Mouse (Mus musculus): ENCODE measurements around the gene Mxra8. TPM values are rescaled to one million over a fixed set of nuclear protein-coding genes. Genes with fewer than 3 reads are reported as not detected.

The Mxra8 gene
- 137 and 141 TPM in 2 replicates for polyA plus RNA-seq (2015; fragmentation: Nextera tagmentation; extraction: Ambion mirVana)

GRCm38 (mm10) chr4:155839483-155839910, at the start of gene Mxra8:
Mxra8 (plus strand) TSS chr4:155839680.
- peak; percentile 85 for ATAC-seq (ENCODE audit: insufficient number of reproducible peaks, low FRiP score, low TSS enrichment, low read depth)

GRCm38 (mm10) chr4:155790021-155790489, 49.4 kb upstream of the Mxra8 start, which contains the start of gene Ankrd65:
Ankrd65 (plus strand) TSS chr4:155790439.
- Histone ChIP-seq H3K9ac (no peak within 1 kb of the TSS), H3K27me3 (no peaks in the 10 kb centered on the region), H3K27ac (replicated peaks) (0 out of 2 replicates have a peak within 1 kb of the TSS, but pooled peaks have one; percentile 39), H3K4me2 (replicated peaks) (no peak within 1 kb of the TSS), H3K4me1 (no peaks in the 10 kb centered on the region), H3K9me3 (replicated peaks) (no peaks in the 10 kb centered on the region), H3K4me3 (replicated peaks) (no peak within 1 kb of the TSS), H3K36me3 (no peaks in the 10 kb centered on the region)
- peak; percentile 15; the same call in 1 of the 2 replicates for ATAC-seq (ENCODE audit: insufficient number of reproducible peaks, low FRiP score, low TSS enrichment, low read depth)
- WGBS, result 76% methylated on average over 3 of the region's 3 CpGs

More at GRCm38 (mm10) chr4:155839483-155839910, at the start of gene Mxra8:
- H3K27ac ChIP-seq (replicated peaks), result peak within 1 kb of the TSS; percentile 89
- H3K4me3 ChIP-seq (replicated peaks), result peak within 1 kb of the TSS; percentile 55
- no peaks in the 10 kb centered on the region for H3K27me3 ChIP-seq
- H3K36me3 ChIP-seq, result peaks cover 17% of the 10 kb centered on the region
- H3K9ac ChIP-seq, result peak within 1 kb of the TSS; percentile 51
- 5% methylated on average over 16 of the region's 16 CpGs for WGBS
- no peaks in the 10 kb centered on the region for H3K9me3 ChIP-seq (replicated peaks)
- peaks cover 46% of the 10 kb centered on the region for H3K4me1 ChIP-seq
- H3K4me2 ChIP-seq (replicated peaks), result peak within 1 kb of the TSS; percentile 91

- Histone ChIP-seq H3K4me3 (replicated peaks) (no peak overlapping the region), H3K9ac (no peak overlapping the region), H3K4me1 (no peaks in the 10 kb centered on the region), H3K9me3 (replicated peaks) (no peaks in the 10 kb centered on the region), H3K27me3 (no peaks in the 10 kb centered on the region), H3K27ac (replicated peaks) (0 out of 2 replicates have a peak overlapping the region, but pooled peaks have one; percentile 39), H3K36me3 (no peaks in the 10 kb centered on the region), H3K4me2 (replicated peaks) (no peak overlapping the region)
- 46% methylated on average over 3 of the region's 3 CpGs for WGBS
- peak; percentile 34; the same call in 1 of the 2 replicates for ATAC-seq (ENCODE audit: insufficient number of reproducible peaks, low FRiP score, low TSS enrichment, low read depth)
These were observed 48.8 kb upstream of the Mxra8 start for GRCm38 (mm10) chr4:155790650-155791161.

- H3K4me2 ChIP-seq (replicated peaks), result no peak overlapping the region
- no peaks in the 10 kb centered on the region for H3K4me1 ChIP-seq
- no peak overlapping the region for H3K9ac ChIP-seq
- H3K27me3 ChIP-seq, result no peaks in the 10 kb centered on the region; the same call in 1 of the 2 replicates
- ATAC-seq (ENCODE audit: insufficient number of reproducible peaks, low FRiP score, low TSS enrichment, low read depth), result no peak
- H3K27ac ChIP-seq (replicated peaks), result 0 out of 2 replicates have a peak overlapping the region, but pooled peaks have one; percentile 39
- no peaks in the 10 kb centered on the region for H3K36me3 ChIP-seq
- no peak overlapping the region for H3K4me3 ChIP-seq (replicated peaks)
- WGBS, result 71% methylated on average over 24 of the region's 24 CpGs
- H3K9me3 ChIP-seq (replicated peaks), result no peaks in the 10 kb centered on the region
These were observed 48.1 kb upstream of the Mxra8 start for GRCm38 (mm10) chr4:155791240-155791933.

- Histone ChIP-seq H3K27me3 (no peaks in the 10 kb centered on the region; the same call in 1 of the 2 replicates), H3K27ac (replicated peaks) (no peak overlapping the region), H3K9me3 (replicated peaks) (no peaks in the 10 kb centered on the region), H3K4me3 (replicated peaks) (no peak overlapping the region), H3K36me3 (no peaks in the 10 kb centered on the region), H3K4me1 (no peaks in the 10 kb centered on the region), H3K9ac (no peak overlapping the region), H3K4me2 (replicated peaks) (no peak overlapping the region)
- 81% methylated on average over 2 of the region's 2 CpGs for WGBS
- ATAC-seq (ENCODE audit: insufficient number of reproducible peaks, low FRiP score, low TSS enrichment, low read depth), result no peak
These were observed 45.8 kb upstream of the Mxra8 start for GRCm38 (mm10) chr4:155793730-155794129.

- ATAC-seq (ENCODE audit: insufficient number of reproducible peaks, low FRiP score, low TSS enrichment, low read depth), result no peak
- peaks cover 11% of the 10 kb centered on the region for H3K36me3 ChIP-seq
- no peaks in the 10 kb centered on the region for H3K27me3 ChIP-seq
- H3K4me1 ChIP-seq, result peaks cover 21% of the 10 kb centered on the region
- H3K9ac ChIP-seq, result no peak overlapping the region
- no peak overlapping the region for H3K27ac ChIP-seq (replicated peaks)
- H3K4me3 ChIP-seq (replicated peaks), result no peak overlapping the region
- H3K9me3 ChIP-seq (replicated peaks), result no peaks in the 10 kb centered on the region
- WGBS, result 94% methylated on average over 1 of the region's 1 CpGs
- H3K4me2 ChIP-seq (replicated peaks), result no peak overlapping the region
These were observed 37.4 kb upstream of the Mxra8 start for GRCm38 (mm10) chr4:155802075-155802474.

GRCm38 (mm10) chr4:155802741-155803339, 36.6 kb upstream of the Mxra8 start, which contains the start of gene Mrpl20:
Mrpl20 (plus strand) TSS chr4:155802878.
- peak within 1 kb of the TSS; percentile 69 for H3K4me2 ChIP-seq (replicated peaks)
- H3K9me3 ChIP-seq (replicated peaks), result no peaks in the 10 kb centered on the region
- H3K27ac ChIP-seq (replicated peaks), result peak within 1 kb of the TSS; percentile 71
- peak within 1 kb of the TSS; percentile 74 for H3K9ac ChIP-seq
- ATAC-seq (ENCODE audit: insufficient number of reproducible peaks, low FRiP score, low TSS enrichment, low read depth), result peak; percentile 53
- peaks cover 21% of the 10 kb centered on the region for H3K4me1 ChIP-seq
- 7% methylated on average over 12 of the region's 12 CpGs for WGBS
- no peaks in the 10 kb centered on the region for H3K27me3 ChIP-seq
- H3K36me3 ChIP-seq, result peaks cover 17% of the 10 kb centered on the region
- H3K4me3 ChIP-seq (replicated peaks), result peak within 1 kb of the TSS; percentile 74

- WGBS, result under 1% methylated on average over 58 of the region's 58 CpGs
- H3K27me3 ChIP-seq, result no peaks in the 10 kb centered on the region
- no peaks in the 10 kb centered on the region for H3K9me3 ChIP-seq (replicated peaks)
- H3K4me3 ChIP-seq (replicated peaks), result peak overlapping the region; percentile 74
- H3K9ac ChIP-seq, result peak overlapping the region; percentile 74
- peak overlapping the region; percentile 69 for H3K4me2 ChIP-seq (replicated peaks)
- peak; percentile 96 for ATAC-seq (ENCODE audit: insufficient number of reproducible peaks, low FRiP score, low TSS enrichment, low read depth)
- peaks cover 23% of the 10 kb centered on the region for H3K36me3 ChIP-seq
- peak overlapping the region; percentile 71 for H3K27ac ChIP-seq (replicated peaks)
- peaks cover 21% of the 10 kb centered on the region for H3K4me1 ChIP-seq
These were observed 36.0 kb upstream of the Mxra8 start for GRCm38 (mm10) chr4:155803340-155804041.

- no peak overlapping the region for H3K9ac ChIP-seq
- H3K4me3 ChIP-seq (replicated peaks), result no peak overlapping the region
- no peaks in the 10 kb centered on the region for H3K27me3 ChIP-seq
- no peak overlapping the region for H3K27ac ChIP-seq (replicated peaks)
- peaks cover 48% of the 10 kb centered on the region for H3K36me3 ChIP-seq
- peaks cover 25% of the 10 kb centered on the region for H3K4me1 ChIP-seq
- H3K4me2 ChIP-seq (replicated peaks), result no peak overlapping the region
- WGBS, result 83% methylated on average over 3 of the region's 3 CpGs
- H3K9me3 ChIP-seq (replicated peaks), result no peaks in the 10 kb centered on the region
- no peak for ATAC-seq (ENCODE audit: insufficient number of reproducible peaks, low FRiP score, low TSS enrichment, low read depth)
These were observed 31.6 kb upstream of the Mxra8 start for GRCm38 (mm10) chr4:155807841-155808240.

GRCm38 (mm10) chr4:155811929-155812664, 27.4 kb upstream of the Mxra8 start, which contains the start of gene Ccnl2:
Ccnl2 (plus strand) TSS chr4:155812489.
- Histone ChIP-seq H3K9ac (peak within 1 kb of the TSS; percentile 100), H3K36me3 (peaks cover 72% of the 10 kb centered on the region), H3K4me1 (peaks cover 20% of the 10 kb centered on the region), H3K9me3 (replicated peaks) (no peaks in the 10 kb centered on the region), H3K4me2 (replicated peaks) (peak within 1 kb of the TSS; percentile 79), H3K27ac (replicated peaks) (peak within 1 kb of the TSS; percentile 96), H3K27me3 (no peaks in the 10 kb centered on the region), H3K4me3 (replicated peaks) (peak within 1 kb of the TSS; percentile 100)
- peak; percentile 100 for ATAC-seq (ENCODE audit: insufficient number of reproducible peaks, low FRiP score, low TSS enrichment, low read depth)
- WGBS, result under 1% methylated on average over 59 of the region's 60 CpGs

All from embryonic facial prominence, embryonic 15.5 days (tissue).